Mouse (Mus musculus) kidney, embryonic 15.5 days (tissue): Measurements from ENCODE around the gene Ntf5. TPM values are rescaled to one million over a fixed set of nuclear protein-coding genes. Genes with fewer than 3 reads are reported as not detected.

Experiments used
- ATAC-seq: fragments of 200-750 bp; cut with Nextera tagmentation; replicated peaks from 2 replicates; pipeline ENCODE4 v1.8.0; 2017; ENCODE audit warnings: moderate TSS enrichment; ENCODE audit not compliant: low FRiP score
- H3K27ac ChIP-seq: fragments of 300-500 bp; sonication (generic); 2 replicates; pipeline ENCODE4 v1.5.1; 2015; ENCODE audit warnings: mild to moderate bottlenecking, inconsistent platforms
- H3K27me3 ChIP-seq: fragments of 300-500 bp; sonication (generic); 2 replicates; pipeline ENCODE4 v1.6.1; 2015; ENCODE audit warnings: inconsistent platforms
- H3K36me3 ChIP-seq: fragments of 300-500 bp; sonication (generic); 2 replicates; pipeline ENCODE4 v1.6.1; 2015; ENCODE audit warnings: inconsistent platforms
- H3K4me1 ChIP-seq: fragments of 300-500 bp; sonication (generic); 2 replicates; pipeline ENCODE4 v1.6.1; 2015; ENCODE audit warnings: inconsistent platforms
- H3K4me2 ChIP-seq: fragments of 300-500 bp; sonication (generic); 2 replicates; pipeline ENCODE4 v1.6.1; 2015; ENCODE audit warnings: moderate library complexity, mild to moderate bottlenecking, inconsistent platforms
- H3K4me3 ChIP-seq: fragments of 300-500 bp; sonication (generic); replicated peaks from 2 replicates; pipeline ENCODE4 v1.5.1; 2015; ENCODE audit warnings: mild to moderate bottlenecking, inconsistent platforms
- H3K9ac ChIP-seq: fragments of 300-500 bp; sonication (generic); 2 replicates; pipeline ENCODE4 v1.6.1; 2015; ENCODE audit warnings: mild to moderate bottlenecking, inconsistent platforms
- H3K9me3 ChIP-seq: fragments of 300-500 bp; sonication (generic); replicated peaks from 2 replicates; pipeline ENCODE4 v1.6.1; 2016; ENCODE audit warnings: inconsistent platforms
- WGBS: fragments of 180-500 bp; shearing (Covaris S2); methylation state at CpG from one replicate; pipeline ENCODE4 v1.1.7; 2015; ENCODE audit warnings: mixed read lengths; 5-methylcytosine and 5-hydroxymethylcytosine counted together
- polyA plus RNA-seq: library from polyadenylated mRNA; unstranded; fragments of >200 nt; fragmentation: Nextera tagmentation; extraction: Ambion mirVana; gene quantifications from 2 replicates; pipeline ENCODE4 v1.2.1, GENCODE M21; 2015

Ntf5 gene
- polyA plus RNA-seq, result 1.1 and 1.4 TPM in 2 replicates

DNA sequence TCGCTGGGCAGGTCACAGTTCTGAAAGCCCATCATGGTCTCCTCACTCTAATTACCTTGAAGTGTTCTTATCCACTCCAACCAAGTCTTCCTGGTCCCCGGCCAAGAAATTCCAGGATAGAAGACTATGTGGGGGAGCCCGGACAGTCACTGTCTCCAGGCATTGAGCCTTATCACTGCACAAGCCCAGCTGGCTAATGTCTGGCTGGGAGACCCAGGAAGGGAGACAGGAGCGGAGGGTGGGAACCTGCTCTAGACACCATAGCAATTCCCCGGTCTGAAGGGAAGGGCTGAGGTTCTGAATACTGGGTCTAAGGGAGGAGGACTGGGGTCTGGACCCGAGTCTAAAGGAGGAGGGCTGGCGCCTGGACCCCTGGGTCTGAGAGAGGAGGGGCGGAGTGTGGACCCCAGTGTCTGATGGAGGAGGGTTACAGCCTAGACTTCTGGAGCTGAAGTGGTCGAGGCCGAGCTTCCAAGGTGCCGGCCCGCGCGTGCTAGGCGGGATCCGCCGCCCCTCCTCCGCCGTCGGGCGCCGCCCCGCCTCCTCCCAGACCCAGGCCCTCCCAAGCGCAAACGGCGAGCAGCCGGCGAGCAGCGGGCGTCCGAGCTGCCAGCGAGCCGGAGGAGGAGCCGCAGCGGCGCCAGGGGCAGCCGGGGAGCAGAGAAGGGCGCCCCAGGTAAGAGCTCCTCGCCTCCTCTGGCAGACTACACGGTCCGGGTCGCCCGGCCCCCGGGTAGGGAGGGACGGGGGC, at the start of gene Ntf5:
TSS of gene Ntf5 (plus strand) at position 583 of the 751 bp plus-strand sequence.
- WGBS, result 2% methylated on average over 35 of the region's 45 CpGs
- H3K27me3 ChIP-seq, result peaks cover 97% of the 10 kb centered on the region
- H3K27ac ChIP-seq, result peak within 1 kb of the TSS; percentile 42; the same call in 1 of the 2 replicates

DNA sequence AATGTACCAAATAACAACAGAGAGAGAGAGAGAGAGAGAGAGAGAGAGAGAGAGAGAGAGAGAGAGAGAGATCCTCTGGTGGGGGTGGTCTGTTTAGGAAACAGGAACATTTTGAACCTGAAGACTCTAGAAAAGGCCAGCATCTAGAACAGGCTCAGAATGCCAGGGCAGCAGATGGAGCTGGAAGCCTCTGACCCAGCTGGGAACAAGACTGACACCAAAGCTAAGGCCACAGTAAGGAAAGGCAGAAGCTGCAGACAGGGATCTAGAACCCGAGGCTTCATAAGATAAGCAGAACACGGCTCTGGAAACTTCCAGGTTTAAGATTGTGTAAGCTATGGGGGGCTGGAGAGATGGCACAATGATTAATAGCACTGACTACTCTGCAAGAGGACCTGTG, 49.5 kb upstream of the Ntf5 start:
- WGBS, result 71% methylated on average over 2 of the region's 2 CpGs
- no peaks in the 10 kb centered on the region for H3K36me3 ChIP-seq
- H3K27ac ChIP-seq, result no peak overlapping the region
- no peak for ATAC-seq
- H3K4me1 ChIP-seq, result peaks cover 42% of the 10 kb centered on the region
- H3K4me3 ChIP-seq, result no peak overlapping the region
- no peaks in the 10 kb centered on the region for H3K9me3 ChIP-seq
- no peak overlapping the region for H3K9ac ChIP-seq
- H3K27me3 ChIP-seq, result peaks cover 85% of the 10 kb centered on the region
- no peak overlapping the region for H3K4me2 ChIP-seq

More for the DNA sequence above, at the start of gene Ntf5:
- peaks cover 42% of the 10 kb centered on the region for H3K4me1 ChIP-seq
- H3K36me3 ChIP-seq, result no peaks in the 10 kb centered on the region
- ATAC-seq, result peak; percentile 62
- peak within 1 kb of the TSS; percentile 55 for H3K4me3 ChIP-seq
- H3K9ac ChIP-seq, result peak within 1 kb of the TSS; percentile 52
- no peaks in the 10 kb centered on the region for H3K9me3 ChIP-seq
- peak within 1 kb of the TSS; percentile 92 for H3K4me2 ChIP-seq

DNA sequence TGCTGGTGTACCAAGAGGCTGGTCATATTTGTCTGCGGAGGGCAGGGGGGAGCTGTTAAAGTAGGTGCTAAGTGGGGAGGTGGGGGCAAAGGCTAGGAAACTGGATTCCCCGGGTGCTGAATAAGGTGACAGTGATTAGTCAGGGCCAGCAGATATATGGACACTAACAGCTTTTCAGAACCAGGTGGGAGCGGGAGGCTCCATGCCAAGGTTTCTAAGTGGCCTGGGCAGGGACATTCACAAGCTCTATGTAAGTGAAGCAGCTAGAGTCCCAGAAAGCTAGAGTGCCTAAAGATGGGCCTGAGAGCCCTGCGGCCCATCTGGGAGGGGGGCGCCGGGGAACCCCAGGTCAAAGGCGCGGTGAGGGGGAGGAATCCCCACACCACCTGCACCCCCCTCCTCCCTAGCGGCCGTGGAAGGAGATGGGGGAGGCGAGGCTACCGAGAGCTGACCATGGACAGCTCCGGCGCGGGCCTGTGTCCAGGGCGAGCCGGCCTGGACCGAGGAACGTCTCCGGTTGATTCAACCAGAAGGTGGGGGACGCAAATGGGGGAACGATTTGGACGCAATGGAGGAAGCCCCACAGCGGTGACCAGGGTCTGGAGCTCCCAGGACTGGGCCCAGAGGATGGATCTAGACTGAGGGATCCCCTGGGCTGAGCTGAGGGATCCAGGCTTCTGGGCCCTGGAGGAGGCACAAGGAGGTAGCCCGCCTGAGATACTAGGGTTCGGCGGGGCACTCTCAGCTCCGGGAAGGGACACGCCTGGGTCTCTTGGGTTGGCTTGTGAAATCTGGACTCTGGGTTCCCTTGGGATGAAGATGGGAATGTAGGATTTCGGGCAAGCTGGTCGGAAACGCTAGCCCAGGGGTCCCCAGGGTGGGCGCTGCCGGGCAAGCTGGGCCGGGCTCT, 47.5 kb upstream of the Ntf5 start:
- Histone ChIP-seq H3K27ac (no peak overlapping the region), H3K4me2 (peak overlapping the region; percentile 99), H3K4me3 (peak overlapping the region; percentile 62), H3K36me3 (no peaks in the 10 kb centered on the region), H3K27me3 (peaks cover 80% of the 10 kb centered on the region), H3K9ac (peak overlapping the region; percentile 47), H3K4me1 (peaks cover 55% of the 10 kb centered on the region), H3K9me3 (no peaks in the 10 kb centered on the region)
- ATAC-seq, result no peak
- WGBS, result 3% methylated on average over 35 of the region's 35 CpGs

DNA sequence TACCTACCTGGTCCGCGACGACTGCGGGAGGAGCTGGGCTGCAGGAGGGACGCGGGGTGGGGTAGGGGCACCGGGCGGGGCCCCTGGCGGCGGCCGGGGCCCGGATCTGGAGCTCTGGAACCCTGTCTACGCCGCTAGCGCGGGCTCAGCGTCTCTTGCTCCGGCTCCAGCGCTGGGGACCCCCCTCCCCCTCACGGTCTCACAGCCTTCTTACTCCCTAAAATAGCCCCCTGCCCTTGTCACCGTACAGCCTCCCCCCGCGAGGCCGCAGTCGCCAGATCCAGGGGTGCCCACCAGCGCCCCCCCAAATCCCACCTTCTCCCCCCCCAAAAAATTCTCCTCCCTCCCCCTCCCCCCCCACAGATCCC, 46.9 kb upstream of the Ntf5 start, which contains the start of gene Ppfia3:
TSS of gene Ppfia3 (minus strand) at position 368 of the 368 bp plus-strand sequence.
- Histone ChIP-seq H3K9me3 (no peaks in the 10 kb centered on the region), H3K27ac (peak within 1 kb of the TSS; percentile 64; the same call in 1 of the 2 replicates), H3K36me3 (no peaks in the 10 kb centered on the region), H3K4me3 (peak within 1 kb of the TSS; percentile 62), H3K9ac (peak within 1 kb of the TSS; percentile 47), H3K4me1 (peaks cover 51% of the 10 kb centered on the region), H3K4me2 (peak within 1 kb of the TSS; percentile 99), H3K27me3 (peaks cover 73% of the 10 kb centered on the region)
- WGBS, result under 1% methylated on average over 26 of the region's 26 CpGs
- ATAC-seq, result peak; percentile 8; the same call in 1 of the 2 replicates

DNA sequence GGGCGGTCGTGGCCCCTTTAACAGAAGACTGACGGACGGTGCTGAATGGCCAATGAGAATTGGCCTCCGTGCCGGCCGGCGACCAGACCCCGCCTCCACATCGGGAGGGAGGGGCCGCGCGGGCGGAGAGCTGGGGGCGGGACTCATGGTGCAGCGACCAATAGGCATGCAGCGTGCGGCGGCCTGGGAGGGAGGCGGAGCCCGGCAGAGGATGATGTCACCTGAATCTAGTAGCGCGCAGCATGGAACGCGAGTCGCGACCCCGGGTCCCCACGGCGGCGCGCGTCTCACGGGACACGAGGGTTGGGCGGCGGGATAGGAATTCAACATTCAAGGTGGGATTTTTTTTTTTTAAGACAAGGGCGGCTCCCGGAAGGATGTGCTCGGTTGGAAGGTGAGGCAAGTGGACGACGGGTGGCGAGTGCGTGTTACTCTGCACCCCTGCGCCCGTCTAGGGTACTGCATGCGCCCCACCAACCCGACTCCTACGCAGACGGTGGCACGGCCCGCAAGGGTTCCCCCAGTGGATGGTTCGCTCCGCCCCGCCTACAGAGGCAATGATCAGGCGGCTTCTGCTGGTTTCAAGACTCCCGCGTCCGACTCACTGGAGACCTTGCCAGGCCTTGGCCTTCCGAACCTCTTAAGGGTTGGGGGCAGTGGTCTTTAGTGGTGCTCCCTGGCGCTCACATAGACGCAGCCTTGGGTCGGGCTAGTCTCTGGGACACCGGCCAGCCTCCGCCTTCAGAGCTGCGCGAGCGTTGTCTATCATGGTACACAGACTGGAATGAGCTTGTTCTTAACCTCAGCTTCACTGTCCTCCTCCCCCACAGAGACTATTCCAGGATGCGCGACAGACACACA, 46.2 kb upstream of the Ntf5 start:
- WGBS, result under 1% methylated on average over 70 of the region's 70 CpGs
- H3K4me2 ChIP-seq, result peak overlapping the region; percentile 99
- H3K4me3 ChIP-seq, result peak overlapping the region; percentile 62
- no peaks in the 10 kb centered on the region for H3K9me3 ChIP-seq
- peaks cover 45% of the 10 kb centered on the region for H3K4me1 ChIP-seq
- H3K36me3 ChIP-seq, result 0 out of 2 replicates have a peak, but pooled peaks cover under 1% of the 10 kb centered on the region
- H3K27me3 ChIP-seq, result peaks cover 67% of the 10 kb centered on the region
- peak; percentile 81 for ATAC-seq
- H3K9ac ChIP-seq, result peak overlapping the region; percentile 47
- peak overlapping the region; percentile 64; the same call in 1 of the 2 replicates for H3K27ac ChIP-seq

DNA sequence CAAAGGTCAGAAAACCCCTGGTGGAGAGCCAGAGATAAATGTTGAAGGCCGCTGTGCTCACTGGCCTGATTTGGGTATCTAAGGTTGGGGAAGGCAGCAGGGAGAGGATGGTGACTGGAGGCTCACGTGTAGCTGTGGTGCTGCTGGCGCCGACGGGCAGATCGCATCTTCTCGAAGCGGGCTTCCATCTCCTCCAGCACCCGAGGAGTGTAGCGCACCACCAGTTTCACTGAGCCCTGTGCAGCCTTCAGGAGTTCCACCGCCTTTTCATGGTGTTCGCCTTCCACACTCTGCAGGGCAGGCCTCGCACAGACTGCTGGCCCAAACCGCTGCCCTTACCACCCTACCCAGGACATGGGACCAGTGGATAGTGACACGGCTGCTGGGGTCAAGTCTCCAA, 45.3 kb upstream of the Ntf5 start:
- peak overlapping the region; percentile 99 for H3K4me2 ChIP-seq
- no peak for ATAC-seq

DNA sequence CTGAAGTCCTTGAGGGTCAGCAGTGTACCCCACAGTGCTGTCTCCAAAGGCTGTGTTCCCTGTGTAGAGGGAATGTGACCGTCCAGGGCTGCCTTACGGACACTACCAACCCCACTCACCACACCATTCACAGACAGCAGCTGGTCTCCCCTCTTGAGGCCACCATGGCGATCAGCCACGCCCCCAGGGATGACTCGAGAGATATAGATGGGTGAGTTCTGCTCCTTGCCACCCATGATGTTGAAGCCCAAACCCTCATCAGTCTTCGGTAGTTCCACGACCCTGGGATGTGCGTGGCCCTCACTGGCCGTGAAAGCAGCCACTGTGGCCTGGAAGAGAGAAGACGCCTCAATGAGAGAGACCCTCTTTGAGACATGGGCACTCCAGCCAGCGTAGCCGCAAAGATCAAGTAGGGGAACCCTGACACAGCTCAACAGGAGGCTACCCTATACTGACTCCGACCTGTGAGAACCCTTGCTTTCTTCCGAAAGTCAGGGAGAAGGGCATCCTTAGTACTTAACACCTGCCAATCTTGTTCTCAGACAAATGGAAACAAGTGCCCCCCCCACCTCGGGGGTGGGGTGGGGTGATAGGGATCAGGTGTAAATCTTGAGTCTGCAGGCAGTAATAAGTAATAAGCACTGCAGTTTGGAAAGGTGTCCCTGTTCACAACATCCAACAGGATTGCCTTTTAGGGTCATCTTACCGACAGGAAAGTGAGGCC, 44.3 kb upstream of the Ntf5 start:
- Histone ChIP-seq H3K27ac (no peak overlapping the region), H3K9ac (no peak overlapping the region), H3K9me3 (no peaks in the 10 kb centered on the region), H3K4me3 (no peak overlapping the region), H3K36me3 (peaks cover 20% of the 10 kb centered on the region), H3K4me2 (no peak overlapping the region), H3K27me3 (peaks cover 48% of the 10 kb centered on the region), H3K4me1 (peaks cover 40% of the 10 kb centered on the region)
- 74% methylated on average over 16 of the region's 16 CpGs for WGBS
- ATAC-seq, result no peak

More for the DNA sequence above, 45.3 kb upstream of the Ntf5 start:
- no peak overlapping the region for H3K4me3 ChIP-seq
- H3K36me3 ChIP-seq, result peaks cover 10% of the 10 kb centered on the region
- WGBS, result 80% methylated on average over 15 of the region's 15 CpGs
- no peaks in the 10 kb centered on the region for H3K9me3 ChIP-seq
- no peak overlapping the region for H3K27ac ChIP-seq
- peaks cover 58% of the 10 kb centered on the region for H3K27me3 ChIP-seq
- peaks cover 40% of the 10 kb centered on the region for H3K4me1 ChIP-seq
- no peak overlapping the region for H3K9ac ChIP-seq

DNA sequence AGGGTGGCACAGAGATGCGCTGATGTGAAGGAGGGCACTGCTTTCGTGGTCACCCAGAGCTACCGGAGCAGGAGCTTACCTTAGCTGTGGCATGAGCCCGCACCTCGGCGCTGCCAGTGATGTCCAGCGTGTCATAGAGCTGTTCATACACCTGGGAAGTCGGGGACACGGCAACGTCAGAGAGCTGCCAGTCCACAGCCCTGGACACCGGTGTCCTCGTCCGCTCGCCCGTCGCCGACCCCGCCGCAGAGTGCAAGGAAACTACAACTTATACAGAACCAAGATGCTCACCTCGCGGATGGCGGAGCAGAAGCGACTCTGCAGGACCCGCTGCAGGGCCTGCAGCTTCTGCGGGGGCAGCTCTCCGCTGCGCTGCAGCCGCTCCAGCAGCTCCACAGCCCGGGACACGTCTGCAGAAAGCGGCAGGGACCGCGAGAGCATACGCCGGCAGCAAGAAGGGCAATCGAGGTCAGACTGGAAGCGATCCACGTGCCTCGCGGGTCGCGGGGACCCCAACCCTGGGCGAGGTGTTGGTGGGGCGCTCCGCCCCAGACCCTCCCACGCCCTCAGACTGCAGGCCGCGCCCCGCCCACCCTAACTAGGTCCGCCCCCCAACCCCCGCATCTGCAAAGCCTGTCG, 43.5 kb upstream of the Ntf5 start:
- peak overlapping the region; percentile 97 for H3K4me2 ChIP-seq
- peaks cover 40% of the 10 kb centered on the region for H3K4me1 ChIP-seq
- ATAC-seq, result peak; percentile 1; the same call in 1 of the 2 replicates
- H3K27ac ChIP-seq, result no peak overlapping the region
- H3K4me3 ChIP-seq, result peak overlapping the region; percentile 56
- no peaks in the 10 kb centered on the region for H3K9me3 ChIP-seq
- peaks cover 26% of the 10 kb centered on the region for H3K36me3 ChIP-seq
- peak overlapping the region; percentile 44 for H3K9ac ChIP-seq
- 5% methylated on average over 52 of the region's 52 CpGs for WGBS
- peaks cover 41% of the 10 kb centered on the region for H3K27me3 ChIP-seq

DNA sequence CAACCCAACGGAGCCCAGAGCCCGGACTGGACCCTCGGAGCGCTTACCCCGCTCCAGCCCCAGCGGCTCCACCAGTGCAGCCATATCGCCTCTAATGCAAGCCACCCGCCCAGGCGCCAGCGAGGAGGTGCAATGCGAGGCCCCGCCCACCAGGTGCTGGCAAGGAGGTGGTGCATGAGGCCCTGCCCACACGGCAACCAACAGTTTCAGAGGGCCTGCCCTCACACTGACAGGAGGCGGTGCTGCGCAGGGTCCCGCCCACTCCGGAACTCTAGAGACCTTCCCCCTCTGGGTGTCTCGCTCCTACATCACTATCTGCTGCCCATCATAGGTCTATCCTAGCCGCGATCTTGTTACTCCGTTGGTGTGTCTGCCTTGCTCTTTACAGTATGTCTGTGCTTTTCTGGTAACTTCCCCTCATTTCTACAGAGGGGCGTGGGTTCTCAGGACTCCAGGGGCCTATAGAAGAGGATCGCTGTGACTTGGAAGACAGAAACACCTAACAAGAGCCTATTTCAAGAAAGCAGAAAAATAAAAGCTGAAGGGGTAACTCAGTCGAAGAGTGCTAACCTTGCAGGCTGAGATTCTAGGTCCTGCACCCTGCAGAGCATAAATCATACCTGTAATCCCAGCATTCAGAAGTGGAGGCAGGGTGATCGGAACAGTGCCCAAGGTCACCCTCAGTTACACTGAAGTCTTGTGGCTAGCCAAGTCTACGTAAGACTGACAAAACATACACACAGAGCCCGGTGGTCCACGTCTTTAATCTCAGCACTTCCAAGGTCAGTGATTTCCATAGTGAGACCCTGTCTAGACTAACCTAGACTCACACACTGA, 42.8 kb upstream of the Ntf5 start, which contains the start of gene Lin7b:
TSS of gene Lin7b (minus strand) at position 109 of the 837 bp plus-strand sequence.
- Histone ChIP-seq H3K4me1 (peaks cover 38% of the 10 kb centered on the region), H3K9ac (peak within 1 kb of the TSS; percentile 44), H3K27ac (no peak within 1 kb of the TSS), H3K4me3 (peak within 1 kb of the TSS; percentile 56), H3K27me3 (peaks cover 34% of the 10 kb centered on the region), H3K9me3 (no peaks in the 10 kb centered on the region), H3K36me3 (peaks cover 33% of the 10 kb centered on the region), H3K4me2 (peak within 1 kb of the TSS; percentile 97)
- WGBS, result 9% methylated on average over 28 of the region's 28 CpGs
- ATAC-seq, result peak; percentile 79

DNA sequence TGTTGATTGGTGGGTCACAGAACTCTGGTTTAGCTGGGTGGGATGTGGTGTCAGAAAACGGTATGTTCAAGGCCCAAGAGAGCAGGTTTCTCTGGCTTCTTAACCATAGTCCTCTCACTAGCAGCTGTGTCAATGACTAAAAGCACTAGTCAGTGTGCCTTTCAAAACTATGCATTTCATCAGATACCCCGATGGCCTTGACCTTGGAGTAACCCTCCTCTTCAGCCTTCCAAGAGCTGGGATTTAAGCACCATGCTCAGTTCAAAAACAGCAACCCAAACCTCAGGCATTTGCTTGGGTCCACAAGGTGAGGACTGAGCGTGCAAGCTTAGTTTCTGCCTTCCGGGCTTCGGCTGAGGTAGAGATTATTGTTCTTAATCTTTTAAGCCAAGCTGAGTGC, 41.1 kb upstream of the Ntf5 start:
- H3K4me2 ChIP-seq, result no peak overlapping the region
- 78% methylated on average over 5 of the region's 5 CpGs for WGBS
- H3K36me3 ChIP-seq, result peaks cover 50% of the 10 kb centered on the region

More for the DNA sequence above, 41.1 kb upstream of the Ntf5 start:
- Histone ChIP-seq H3K4me3 (no peak overlapping the region), H3K27me3 (peaks cover 25% of the 10 kb centered on the region), H3K4me1 (peaks cover 27% of the 10 kb centered on the region), H3K27ac (no peak overlapping the region), H3K9me3 (no peaks in the 10 kb centered on the region), H3K9ac (no peak overlapping the region)
- no peak for ATAC-seq
